Mouse (Mus musculus) myocyte (in vitro differentiated cells): ENCODE results near the gene Rundc1. TPM values are rescaled to one million over a fixed set of nuclear protein-coding genes. Genes with fewer than 3 reads are reported as not detected.
"Not testable (repeated sequence)": the region's sequence is repeated elsewhere in the genome, so short reads cannot be mapped to it uniquely, and the experiment has no call there.

Experiments
- H3K27me3 ChIP-seq: one replicate; pipeline ENCODE4 v1.6.1; 2011; ENCODE audit not compliant: control insufficient read depth, insufficient read depth, insufficient read length
- H3K36me3 ChIP-seq: one replicate; pipeline ENCODE4 v1.6.1; 2011; ENCODE audit not compliant: control insufficient read depth, insufficient read depth
- H3K4me2 ChIP-seq: one replicate; pipeline ENCODE4 v1.6.1; 2011; ENCODE audit warnings: low read depth, control low read depth
- H3K4me3 ChIP-seq: one replicate; pipeline ENCODE4 v1.5.1; 2011; ENCODE audit warnings: mild to moderate bottlenecking, control low read depth, moderate library complexity
- H3K79me2 ChIP-seq: one replicate; pipeline ENCODE4 v1.6.1; 2011; ENCODE audit not compliant: control insufficient read depth, insufficient read depth
- H3ac ChIP-seq: one replicate; pipeline ENCODE4 v1.6.1; 2011; ENCODE audit not compliant: control insufficient read depth, insufficient read length
- CEBPB ChIP-seq: IDR thresholded peaks from 2 replicates; pipeline ENCODE4 v1.6.1; 2011; ENCODE audit warnings: mild to moderate bottlenecking, moderate library complexity; ENCODE audit not compliant: poor library complexity, insufficient read depth, severe bottlenecking
- E2F4 ChIP-seq: IDR thresholded peaks from one replicate; pipeline ENCODE4 v1.6.1; 2011; ENCODE audit warnings: mild to moderate bottlenecking, control low read depth, moderate library complexity; ENCODE audit not compliant: insufficient read depth
- MAX ChIP-seq: IDR thresholded peaks from one replicate; pipeline ENCODE4 v1.6.1; 2011; ENCODE audit warnings: low read depth, mild to moderate bottlenecking, control low read depth
- MYOD1 ChIP-seq, 3 experiments: IDR thresholded peaks; one replicate each; pipeline ENCODE4 v1.6.1; 2011; ENCODE audit warnings: control low read depth in 2 of 3, low read depth in 2 of 3, mild to moderate bottlenecking in 2 of 3, moderate library complexity in 1 of 3; ENCODE audit not compliant: insufficient read length in 2 of 3, control insufficient read depth in 1 of 3
- MYOG ChIP-seq, 3 experiments: IDR thresholded peaks; one replicate each; pipeline ENCODE4 v1.6.1; 2011; ENCODE audit warnings: control low read depth in 2 of 3, low read depth in 2 of 3, mild to moderate bottlenecking in 2 of 3; ENCODE audit not compliant: insufficient read length in 2 of 3, control insufficient read depth in 1 of 3, insufficient read depth in 1 of 3
- POLR2A ChIP-seq: IDR thresholded peaks from one replicate; pipeline ENCODE4 v1.6.1; 2011; ENCODE audit warnings: low read depth, mild to moderate bottlenecking, control low read depth, moderate library complexity; ENCODE audit not compliant: insufficient read length
- POLR2AphosphoS2 ChIP-seq: IDR thresholded peaks from one replicate; pipeline ENCODE4 v1.6.1; 2011; ENCODE audit warnings: low read depth, control low read depth; ENCODE audit not compliant: insufficient read length
- REST ChIP-seq: IDR thresholded peaks from one replicate; pipeline ENCODE4 v1.6.1; 2011; ENCODE audit warnings: mild to moderate bottlenecking, control low read depth, moderate library complexity; ENCODE audit not compliant: insufficient read depth, insufficient read length
- SRF ChIP-seq: IDR thresholded peaks from one replicate; pipeline ENCODE4 v1.6.1; 2011; ENCODE audit warnings: low read depth; ENCODE audit not compliant: control insufficient read depth, insufficient read length
- TCF12 ChIP-seq: IDR thresholded peaks from one replicate; pipeline ENCODE4 v1.6.1; 2011; ENCODE audit warnings: mild to moderate bottlenecking, control low read depth; ENCODE audit not compliant: poor library complexity, insufficient read depth, severe bottlenecking
- TCF3 ChIP-seq: IDR thresholded peaks from one replicate; pipeline ENCODE4 v1.6.1; 2011; ENCODE audit warnings: low read depth, control low read depth; ENCODE audit not compliant: insufficient read length
- USF1 ChIP-seq: IDR thresholded peaks from one replicate; pipeline ENCODE4 v1.6.1; 2011; ENCODE audit warnings: low read depth, mild to moderate bottlenecking, control low read depth, moderate library complexity
- polyA plus RNA-seq: library from polyadenylated mRNA; unstranded; fragments of >200 nt; fragmentation: generic; extraction: Trizol; gene quantifications from one replicate; pipeline ENCODE4 v1.2.1, GENCODE M21; 2012; ENCODE audit warnings: missing spikeins

Gene Rundc1
- polyA plus RNA-seq, 1 experiment: 13.6 TPM

DNA sequence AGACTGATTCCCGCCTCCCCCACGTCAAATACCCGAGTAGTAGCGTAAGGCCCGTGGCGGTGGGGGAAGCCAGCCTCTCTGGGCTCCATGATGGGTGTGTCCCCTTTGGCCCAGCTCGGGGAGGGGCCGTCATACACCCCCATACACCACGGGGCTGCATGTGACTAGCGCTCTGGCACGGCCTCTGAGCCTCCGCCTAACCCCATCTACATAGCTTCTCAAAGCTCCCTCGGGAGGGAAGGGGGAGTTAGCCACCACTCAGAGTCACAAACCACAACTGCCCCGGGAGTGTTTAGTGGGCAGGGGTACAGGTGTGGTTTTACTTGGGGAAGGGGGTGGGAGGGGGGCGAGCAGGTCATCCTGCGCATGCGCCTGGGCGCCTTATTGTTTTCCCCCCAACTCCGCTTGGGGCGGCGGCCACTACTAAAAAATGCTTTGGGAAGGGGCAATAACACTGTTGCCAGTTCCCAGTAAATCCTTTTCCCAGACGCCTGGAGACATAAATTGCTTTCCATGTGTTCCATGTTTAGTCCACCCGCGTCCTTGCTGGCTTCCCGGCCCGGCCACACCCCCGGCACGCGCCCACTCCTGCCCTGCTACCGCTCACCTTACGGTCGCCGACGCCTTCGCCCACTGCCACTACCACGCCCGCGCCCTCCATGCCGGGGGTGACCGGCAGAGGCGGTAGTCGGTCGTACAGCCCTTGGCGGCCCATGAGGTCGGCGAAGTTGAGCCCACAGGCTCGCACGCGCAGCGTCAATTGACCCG lies 40.4 kb downstream of the Rundc1 start:
- TF ChIP-seq POLR2AphosphoS2 (peak; percentile 48), TCF3 (no peak), POLR2A (peak; percentile 65), USF1 (peak; percentile 71), MYOG (IDR thresholded peaks at IDR 0.05; ENCODE audit: control insufficient read depth in 1 of 3, insufficient read depth in 1 of 3, insufficient read length in 2 of 3, low read depth in 2 of 3) (peak in 1 of 3 experiments; percentile 4)
- peaks cover 20% of the 10 kb centered on the region for H3K79me2 ChIP-seq
- no peaks in the 10 kb centered on the region for H3K27me3 ChIP-seq
- peak overlapping the region; percentile 83 for H3K4me2 ChIP-seq
- H3K4me3 ChIP-seq: peak overlapping the region; percentile 97
- peaks cover 21% of the 10 kb centered on the region for H3K36me3 ChIP-seq
- H3ac ChIP-seq: peak overlapping the region; percentile 54

DNA sequence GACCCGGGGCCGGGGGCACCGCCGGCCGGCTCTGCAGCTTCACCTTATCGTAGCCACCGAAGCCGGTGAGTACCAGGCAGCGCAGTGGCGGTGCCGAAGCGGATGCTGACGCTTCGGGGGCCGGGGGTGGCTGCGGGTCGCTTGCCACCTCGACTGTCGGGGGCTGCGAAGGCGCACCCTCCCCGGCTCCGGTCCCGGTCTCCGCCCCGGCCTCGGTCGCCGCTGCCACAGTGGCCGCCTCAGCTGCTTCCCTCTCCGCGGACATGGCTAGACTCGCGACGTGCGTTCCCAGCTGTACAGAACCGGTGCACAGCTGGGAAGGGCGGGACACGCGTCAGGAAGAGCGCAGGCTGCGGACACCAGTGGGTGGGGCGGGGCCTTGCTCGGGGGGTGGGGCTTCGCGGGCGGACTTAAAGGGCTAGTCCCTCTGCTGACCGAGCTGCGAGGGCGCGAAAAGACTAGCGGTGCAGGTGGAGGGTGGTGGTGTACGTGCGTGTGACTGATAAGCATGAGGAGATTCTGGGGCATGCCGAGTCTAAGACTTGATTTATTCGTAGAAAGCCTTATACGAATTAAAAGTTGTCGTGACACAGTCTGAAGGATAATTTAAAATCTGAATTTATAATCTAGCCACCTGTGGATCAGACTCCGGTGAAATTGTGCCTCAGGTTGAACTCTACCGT lies 41.1 kb downstream of the Rundc1 start, which contains the start of gene Vat1:
Vat1 (minus strand) TSS at position 362 of the 683 bp plus-strand sequence.
- Histone ChIP-seq H3K4me3 (peak within 1 kb of the TSS; percentile 97), H3K27me3 (no peaks in the 10 kb centered on the region), H3K79me2 (peaks cover 20% of the 10 kb centered on the region), H3K36me3 (peaks cover 13% of the 10 kb centered on the region), H3ac (peak within 1 kb of the TSS; percentile 54), H3K4me2 (peak within 1 kb of the TSS; percentile 95)
- peak in 2 of 3 experiments; percentile 28 to 81 for TF ChIP-seq MYOD1 (IDR thresholded peaks at IDR 0.05; ENCODE audit: control insufficient read depth in 1 of 3, insufficient read length in 2 of 3, low read depth in 2 of 3)
- TF ChIP-seq TCF3: no peak
- no peak for TF ChIP-seq MAX
- no peak for TF ChIP-seq TCF12
- no peak for TF ChIP-seq CEBPB
- TF ChIP-seq MYOG (IDR thresholded peaks at IDR 0.05; ENCODE audit: control insufficient read depth in 1 of 3, insufficient read depth in 1 of 3, insufficient read length in 2 of 3, low read depth in 2 of 3): peak in 2 of 3 experiments; percentile 61 to 83
- TF ChIP-seq SRF: no peak
- no peak for TF ChIP-seq REST
- no peak for TF ChIP-seq USF1
- TF ChIP-seq POLR2A: peak; percentile 84
- peak; percentile 90 for TF ChIP-seq POLR2AphosphoS2
- peak; percentile 28 for TF ChIP-seq E2F4

DNA sequence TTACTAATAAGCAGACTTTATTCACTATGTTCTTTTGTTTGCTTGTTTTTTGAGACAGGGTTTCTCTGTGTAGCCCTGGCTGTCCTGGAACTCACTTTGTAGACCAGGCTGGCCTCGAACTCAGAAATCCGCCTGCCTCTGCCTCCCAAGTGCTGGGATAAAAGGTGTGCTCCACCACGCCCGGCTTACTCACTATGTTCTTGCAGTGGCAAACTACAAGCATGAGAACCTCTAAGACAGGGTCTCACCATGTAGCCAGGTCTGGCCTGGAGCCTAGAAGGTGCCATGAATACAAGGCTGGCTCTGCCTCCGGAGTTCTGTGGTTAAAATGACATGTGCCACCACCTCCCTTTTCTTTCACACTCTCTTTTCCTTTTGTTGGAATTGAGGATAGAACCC lies 41.7 kb downstream of the Rundc1 start:
- not testable (repeated sequence) for H3K36me3 ChIP-seq, H3K27me3 ChIP-seq
- H3K79me2 ChIP-seq: peaks cover 20% of the 10 kb centered on the region
- H3K4me2 ChIP-seq: peak overlapping the region; percentile 95
- H3K4me3 ChIP-seq: peak overlapping the region; percentile 97
- H3ac ChIP-seq: peak overlapping the region; percentile 54

DNA sequence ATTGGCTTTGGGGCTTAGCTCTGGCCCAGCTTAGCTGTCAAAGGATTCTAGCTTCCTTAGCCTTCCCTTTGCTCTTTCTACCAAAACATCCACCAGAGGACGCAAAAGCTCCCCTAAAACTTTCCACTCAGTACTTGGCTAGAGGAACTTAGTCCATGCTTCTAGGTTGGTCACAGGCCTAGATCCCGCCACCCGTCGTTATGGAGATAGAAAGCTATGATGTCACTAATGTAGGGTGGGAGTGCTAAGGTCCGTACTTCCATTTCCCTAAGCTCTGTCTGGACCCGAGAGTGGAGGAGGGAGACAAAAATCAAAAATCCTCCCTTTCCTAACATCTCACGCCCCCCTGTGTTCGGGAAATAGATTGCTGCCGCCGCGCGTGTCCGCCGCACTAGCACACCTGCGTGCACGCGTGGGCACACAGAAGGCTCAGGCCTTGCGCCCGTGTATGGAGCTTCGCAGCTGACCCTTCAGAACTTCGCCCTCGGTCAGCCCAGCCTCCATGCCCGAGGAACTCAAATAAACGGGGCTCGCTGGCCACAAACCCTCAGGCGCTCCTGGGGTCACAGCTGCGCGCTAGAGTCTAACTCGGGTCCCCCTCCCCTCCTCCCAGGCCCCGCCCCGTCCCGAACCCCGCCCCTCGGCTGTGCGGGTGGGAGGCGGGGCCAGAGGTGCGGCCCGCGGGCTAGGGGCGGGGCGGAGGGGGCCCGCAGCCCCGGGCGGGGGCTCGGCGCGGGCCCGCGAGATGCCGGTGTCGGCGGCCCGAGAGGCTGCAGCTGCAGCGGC lies 42.8 kb downstream of the Rundc1 start:
- Histone ChIP-seq H3K4me3 (peak overlapping the region; percentile 97), H3K36me3 (no peaks in the 10 kb centered on the region), H3ac (peak overlapping the region; percentile 40), H3K4me2 (peak overlapping the region; percentile 95), H3K27me3 (no peaks in the 10 kb centered on the region), H3K79me2 (peaks cover 20% of the 10 kb centered on the region)
- TF ChIP-seq CEBPB (no peak), SRF (no peak), POLR2AphosphoS2 (no peak), TCF12 (no peak), USF1 (no peak), MAX (no peak), POLR2A (peak; percentile 35), MYOG (IDR thresholded peaks at IDR 0.05; ENCODE audit: control insufficient read depth in 1 of 3, insufficient read depth in 1 of 3, insufficient read length in 2 of 3, low read depth in 2 of 3) (peak in 1 of 3 experiments; percentile 22), MYOD1 (IDR thresholded peaks at IDR 0.05; ENCODE audit: control insufficient read depth in 1 of 3, insufficient read length in 2 of 3, low read depth in 2 of 3) (peak in 1 of 3 experiments; percentile 35), REST (no peak), TCF3 (no peak), E2F4 (no peak)
